Mouse (Mus musculus): ENCODE data around the gene Foxr1. TPM values are rescaled to one million over a fixed set of nuclear protein-coding genes. Genes with fewer than 3 reads are reported as not detected.
A peak's percentile ranks its signal among the peaks of the same experiment; 100 is the strongest.

Gene Foxr1
- polyA plus RNA-seq, 1 experiment from 2014 or later: not detected

- Histone ChIP-seq H3K36me3 (peaks cover 75% of the 10 kb centered on the region), H3K4me1 (peaks cover 29% of the 10 kb centered on the region), H3K27me3 (ENCODE audit: low read depth, poor library complexity, severe bottlenecking) (no peaks in the 10 kb centered on the region), H3K9me3 (replicated peaks) (no peaks in the 10 kb centered on the region), H3K4me3 (no peak overlapping the region), H3K27ac (replicated peaks) (no peak overlapping the region)
- WGBS: 84% methylated on average over 3 of the region's 3 CpGs
- no peak for DNase-seq (ENCODE audit: low spot score)
Observed at GRCm38 (mm10) chr9:44405011-44405410, 35.9 kb downstream of the Foxr1 start.

GRCm38 (mm10) chr9:44401081-44401480 is 39.9 kb downstream of the Foxr1 start:
- Histone ChIP-seq H3K9me3 (replicated peaks) (no peaks in the 10 kb centered on the region), H3K27me3 (ENCODE audit: low read depth, poor library complexity, severe bottlenecking) (peaks cover 13% of the 10 kb centered on the region), H3K4me1 (peaks cover 44% of the 10 kb centered on the region), H3K36me3 (peaks cover 70% of the 10 kb centered on the region), H3K4me3 (no peak overlapping the region), H3K27ac (replicated peaks) (no peak overlapping the region)
- no peak for DNase-seq (ENCODE audit: low spot score)
- WGBS: 89% methylated on average over 4 of the region's 4 CpGs

GRCm38 (mm10) chr9:44399795-44400114 is 41.2 kb downstream of the Foxr1 start:
- H3K27ac ChIP-seq (replicated peaks): 0 out of 2 replicates have a peak overlapping the region, but pooled peaks have one; percentile 1
- H3K9me3 ChIP-seq (replicated peaks): no peaks in the 10 kb centered on the region
- H3K4me1 ChIP-seq: peaks cover 34% of the 10 kb centered on the region
- H3K36me3 ChIP-seq: peaks cover 59% of the 10 kb centered on the region
- 92% methylated on average over 6 of the region's 6 CpGs for WGBS
- H3K27me3 ChIP-seq (ENCODE audit: low read depth, poor library complexity, severe bottlenecking): peaks cover 13% of the 10 kb centered on the region
- H3K4me3 ChIP-seq: no peak overlapping the region
- DNase-seq (ENCODE audit: low spot score): no peak

- Histone ChIP-seq H3K4me3 (0 out of 2 replicates have a peak overlapping the region, but pooled peaks have one; percentile 4), H3K9me3 (replicated peaks) (no peaks in the 10 kb centered on the region), H3K27me3 (ENCODE audit: low read depth, poor library complexity, severe bottlenecking) (peaks cover 13% of the 10 kb centered on the region), H3K27ac (replicated peaks) (0 out of 2 replicates have a peak overlapping the region, but pooled peaks have one; percentile 1), H3K4me1 (peaks cover 34% of the 10 kb centered on the region), H3K36me3 (peaks cover 54% of the 10 kb centered on the region)
- WGBS: 84% methylated on average over 13 of the region's 13 CpGs
- DNase-seq (ENCODE audit: low spot score): no peak
Observed at GRCm38 (mm10) chr9:44399114-44399794, 41.7 kb downstream of the Foxr1 start.

- Histone ChIP-seq H3K27ac (replicated peaks) (peak overlapping the region; percentile 90; the same call in 1 of the 2 replicates), H3K36me3 (peaks cover 47% of the 10 kb centered on the region), H3K4me3 (peak overlapping the region; percentile 85), H3K4me1 (peaks cover 34% of the 10 kb centered on the region), H3K27me3 (ENCODE audit: low read depth, poor library complexity, severe bottlenecking) (peaks cover 13% of the 10 kb centered on the region), H3K9me3 (replicated peaks) (no peaks in the 10 kb centered on the region)
- 87% methylated on average over 9 of the region's 9 CpGs for WGBS
- no peak for DNase-seq (ENCODE audit: low spot score)
Observed at GRCm38 (mm10) chr9:44398551-44398950, 42.4 kb downstream of the Foxr1 start.

GRCm38 (mm10) chr9:44398087-44398486 is 42.8 kb downstream of the Foxr1 start:
- H3K27me3 ChIP-seq (ENCODE audit: low read depth, poor library complexity, severe bottlenecking): peaks cover 13% of the 10 kb centered on the region
- H3K27ac ChIP-seq (replicated peaks): peak overlapping the region; percentile 90
- 22% methylated on average over 4 of the region's 4 CpGs for WGBS
- no peak for DNase-seq (ENCODE audit: low spot score)
- H3K4me3 ChIP-seq: peak overlapping the region; percentile 85
- no peaks in the 10 kb centered on the region for H3K9me3 ChIP-seq (replicated peaks)
- H3K4me1 ChIP-seq: peaks cover 34% of the 10 kb centered on the region
- peaks cover 44% of the 10 kb centered on the region for H3K36me3 ChIP-seq

GRCm38 (mm10) chr9:44396684-44397411 is 44.1 kb downstream of the Foxr1 start, which contains the start of gene Slc37a4:
Slc37a4 (plus strand) TSS chr9:44396852.
- Histone ChIP-seq H3K27ac (replicated peaks) (peak within 1 kb of the TSS; percentile 90), H3K4me3 (peak within 1 kb of the TSS; percentile 85), H3K27me3 (ENCODE audit: low read depth, poor library complexity, severe bottlenecking) (peaks cover 13% of the 10 kb centered on the region), H3K4me1 (peaks cover 34% of the 10 kb centered on the region), H3K9me3 (replicated peaks) (no peaks in the 10 kb centered on the region), H3K36me3 (peaks cover 42% of the 10 kb centered on the region)
- peak; percentile 87 for DNase-seq (ENCODE audit: low spot score)
- WGBS: under 1% methylated on average over 43 of the region's 43 CpGs

GRCm38 (mm10) chr9:44391466-44391865 is 49.5 kb downstream of the Foxr1 start:
- Histone ChIP-seq H3K36me3 (peaks cover 66% of the 10 kb centered on the region), H3K9me3 (replicated peaks) (no peaks in the 10 kb centered on the region), H3K27ac (replicated peaks) (no peak overlapping the region), H3K4me3 (no peak overlapping the region), H3K27me3 (ENCODE audit: low read depth, poor library complexity, severe bottlenecking) (no peaks in the 10 kb centered on the region), H3K4me1 (peaks cover 5% of the 10 kb centered on the region)
- WGBS: 47% methylated on average over 4 of the region's 4 CpGs
- DNase-seq (ENCODE audit: low spot score): peak; percentile 68

GRCm38 (mm10) chr9:44389273-44389672 is 51.7 kb downstream of the Foxr1 start:
- H3K4me3 ChIP-seq: no peak overlapping the region
- no peaks in the 10 kb centered on the region for H3K9me3 ChIP-seq (replicated peaks)
- peaks cover 88% of the 10 kb centered on the region for H3K36me3 ChIP-seq
- no peak overlapping the region for H3K27ac ChIP-seq (replicated peaks)
- H3K4me1 ChIP-seq: no peaks in the 10 kb centered on the region
- 68% methylated on average over 8 of the region's 8 CpGs for WGBS
- DNase-seq (ENCODE audit: low spot score): peak; percentile 35
- H3K27me3 ChIP-seq (ENCODE audit: low read depth, poor library complexity, severe bottlenecking): no peaks in the 10 kb centered on the region

GRCm38 (mm10) chr9:44387221-44387620 is 53.7 kb downstream of the Foxr1 start:
- Histone ChIP-seq H3K4me1 (no peaks in the 10 kb centered on the region), H3K9me3 (replicated peaks) (no peaks in the 10 kb centered on the region), H3K36me3 (peaks cover 99% of the 10 kb centered on the region), H3K27me3 (ENCODE audit: low read depth, poor library complexity, severe bottlenecking) (no peaks in the 10 kb centered on the region), H3K27ac (replicated peaks) (no peak overlapping the region), H3K4me3 (no peak overlapping the region)
- WGBS: 79% methylated on average over 3 of the region's 3 CpGs
- DNase-seq (ENCODE audit: low spot score): no peak

GRCm38 (mm10) chr9:44384596-44384995 is 56.3 kb downstream of the Foxr1 start:
- DNase-seq (ENCODE audit: low spot score): no peak
- no peak overlapping the region for H3K27ac ChIP-seq (replicated peaks)
- no peaks in the 10 kb centered on the region for H3K9me3 ChIP-seq (replicated peaks)
- peaks cover 93% of the 10 kb centered on the region for H3K36me3 ChIP-seq
- H3K4me1 ChIP-seq: peaks cover 19% of the 10 kb centered on the region
- no peak overlapping the region for H3K4me3 ChIP-seq
- H3K27me3 ChIP-seq (ENCODE audit: low read depth, poor library complexity, severe bottlenecking): no peaks in the 10 kb centered on the region
- 90% methylated on average over 13 of the region's 13 CpGs for WGBS

Measured in midbrain, embryonic 10.5 days (tissue).